Mouse (Mus musculus) right cerebral cortex, postnatal 14 days (tissue): ENCODE results near the gene Sytl1.

Experiments
- DNase-seq: peaks from one replicate; pipeline ENCODE4 v3.0.0; 2022

The Sytl1 gene

GRCm38 (mm10) chr4:133243538-133243937 lies 19.4 kb downstream of the Sytl1 start:
- DNase-seq = no peak

DNA sequence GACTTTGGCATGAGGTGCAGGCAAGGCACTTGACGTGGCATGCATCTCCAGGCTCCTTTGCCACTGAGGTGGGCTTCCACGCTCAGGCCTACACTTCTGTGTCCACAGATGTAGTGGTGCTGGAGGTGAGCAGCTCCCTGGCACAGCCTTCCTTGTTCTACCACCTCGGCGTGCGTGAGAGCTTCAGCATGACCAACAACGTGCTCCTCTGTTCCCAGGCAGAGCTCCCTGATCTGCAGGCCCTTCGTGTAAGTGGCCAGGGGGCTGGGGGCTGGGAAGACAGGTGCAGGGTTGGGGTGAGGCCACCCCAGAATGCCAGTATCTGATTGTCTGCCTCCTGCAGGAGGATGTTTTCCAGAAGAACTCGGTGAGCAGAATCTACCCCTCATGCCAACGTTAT lies 20.2 kb downstream of the Sytl1 start:
- no peak for DNase-seq

DNA sequence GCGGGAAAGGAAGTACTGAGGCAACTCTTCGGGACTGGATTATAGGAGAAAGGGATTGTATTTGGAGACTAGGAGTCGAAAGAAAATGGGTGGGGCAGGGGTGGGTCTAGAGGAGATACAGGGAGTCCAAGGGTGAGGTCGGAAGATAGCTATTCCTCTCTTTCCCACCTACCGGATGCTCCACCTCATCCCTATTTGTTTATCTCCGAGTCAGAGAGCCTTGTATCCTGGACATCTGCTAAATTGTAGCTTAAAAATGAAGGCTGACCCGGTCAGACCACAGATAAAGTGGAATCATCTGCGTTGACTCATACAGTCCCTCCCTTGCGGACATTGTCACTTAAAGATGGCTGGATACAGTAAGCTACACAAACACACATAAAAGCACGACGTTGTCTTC lies 21.0 kb downstream of the Sytl1 start:
- no peak for DNase-seq

DNA sequence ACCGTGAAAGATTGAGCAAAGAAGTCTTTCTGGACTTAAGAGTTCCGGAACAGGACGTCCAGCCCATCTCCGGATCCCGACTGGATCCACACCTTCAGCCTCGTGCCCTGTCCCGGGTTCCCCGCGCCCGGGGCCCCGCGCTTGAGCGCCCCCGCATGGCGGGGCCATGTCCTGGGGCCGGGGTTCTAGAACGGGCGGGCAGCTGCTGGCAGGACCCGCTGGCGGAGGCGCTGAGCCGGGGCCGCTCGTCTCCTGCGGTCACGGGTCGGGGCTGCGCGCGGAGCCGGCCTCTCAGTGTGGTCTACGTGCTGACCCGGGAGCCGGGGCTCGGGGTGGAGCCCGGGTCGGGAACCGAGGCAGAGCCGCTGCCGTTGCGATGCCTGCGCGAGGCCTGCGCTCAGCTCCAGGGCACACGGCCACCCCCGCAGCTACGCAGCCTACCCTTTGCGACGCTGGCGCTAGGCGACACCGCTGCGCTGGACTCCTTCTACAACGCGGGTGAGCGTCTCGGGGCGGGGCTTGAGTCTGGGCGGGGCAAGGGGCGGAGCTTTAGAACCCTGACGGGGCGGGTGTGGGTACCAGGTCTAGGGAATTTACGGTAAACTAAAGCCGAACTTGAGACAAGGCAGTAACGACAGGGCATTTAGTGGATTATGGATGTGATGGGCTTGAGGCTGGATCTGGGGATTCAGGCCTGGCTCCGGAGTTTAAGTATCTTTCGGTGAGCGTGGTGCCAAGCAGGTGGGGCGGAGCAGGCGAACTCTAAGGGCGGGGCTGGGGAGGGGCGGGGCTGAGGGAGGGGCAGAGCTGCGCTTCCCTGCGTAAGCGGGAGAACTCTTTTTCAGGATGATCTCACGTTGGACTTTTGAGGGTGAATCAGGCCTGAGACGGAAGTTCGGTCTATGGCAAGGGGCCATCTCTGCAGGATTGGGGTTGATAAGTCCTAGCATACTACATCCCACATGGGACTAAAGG lies 21.7 kb downstream of the Sytl1 start:
- DNase-seq = peak; percentile 90

DNA sequence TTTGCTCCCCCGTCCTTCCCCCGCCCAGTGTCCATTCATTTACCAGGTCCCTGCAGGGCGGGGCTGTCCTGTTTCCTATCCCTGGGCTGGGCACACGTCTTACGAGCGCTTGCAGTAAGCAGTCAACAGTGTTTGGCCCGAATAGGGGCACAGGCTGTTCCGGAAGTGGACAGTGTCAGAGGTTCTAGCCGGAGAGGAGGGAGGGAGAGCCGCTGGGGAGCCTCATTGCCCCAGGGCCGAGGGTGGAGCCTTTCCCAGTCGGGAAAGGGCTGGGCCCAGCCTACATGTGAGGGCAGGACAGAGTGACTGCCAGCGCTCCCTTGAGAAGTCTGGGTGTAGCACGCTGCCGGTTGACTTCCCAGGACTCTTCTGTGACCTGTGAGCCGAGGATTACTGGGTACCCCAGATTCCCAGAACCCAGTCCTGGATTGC lies 22.4 kb downstream of the Sytl1 start, which contains the start of gene Map3k6:
TSS of gene Map3k6 (plus strand) at position 329 of the 432 bp plus-strand sequence.
- no peak for DNase-seq

DNA sequence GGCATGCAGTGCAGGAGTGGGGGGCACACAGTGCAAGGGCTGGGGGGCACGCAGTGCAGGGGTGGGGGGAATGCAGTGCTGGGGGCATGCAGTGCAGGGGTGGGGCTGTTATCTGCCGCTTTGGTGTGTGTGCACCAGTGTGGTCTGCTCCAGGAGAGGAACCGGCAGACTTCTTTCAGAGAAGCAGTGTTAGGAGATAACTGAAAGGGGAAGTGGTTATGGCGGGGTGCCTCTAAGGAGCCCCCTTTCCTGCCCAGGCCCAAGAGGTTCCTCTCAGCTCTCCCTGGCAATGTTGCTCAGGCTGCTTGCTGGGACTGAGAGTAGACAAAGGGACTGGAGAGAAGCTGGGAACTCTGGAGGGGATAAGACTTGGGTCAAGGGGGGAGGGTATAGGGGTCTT lies 25.0 kb downstream of the Sytl1 start:
- no peak for DNase-seq

- DNase-seq = no peak
These were observed 27.5 kb downstream of the Sytl1 start for GRCm38 (mm10) chr4:133235415-133235814.

- no peak for DNase-seq
These were observed 28.1 kb downstream of the Sytl1 start for GRCm38 (mm10) chr4:133234771-133235170.

DNA sequence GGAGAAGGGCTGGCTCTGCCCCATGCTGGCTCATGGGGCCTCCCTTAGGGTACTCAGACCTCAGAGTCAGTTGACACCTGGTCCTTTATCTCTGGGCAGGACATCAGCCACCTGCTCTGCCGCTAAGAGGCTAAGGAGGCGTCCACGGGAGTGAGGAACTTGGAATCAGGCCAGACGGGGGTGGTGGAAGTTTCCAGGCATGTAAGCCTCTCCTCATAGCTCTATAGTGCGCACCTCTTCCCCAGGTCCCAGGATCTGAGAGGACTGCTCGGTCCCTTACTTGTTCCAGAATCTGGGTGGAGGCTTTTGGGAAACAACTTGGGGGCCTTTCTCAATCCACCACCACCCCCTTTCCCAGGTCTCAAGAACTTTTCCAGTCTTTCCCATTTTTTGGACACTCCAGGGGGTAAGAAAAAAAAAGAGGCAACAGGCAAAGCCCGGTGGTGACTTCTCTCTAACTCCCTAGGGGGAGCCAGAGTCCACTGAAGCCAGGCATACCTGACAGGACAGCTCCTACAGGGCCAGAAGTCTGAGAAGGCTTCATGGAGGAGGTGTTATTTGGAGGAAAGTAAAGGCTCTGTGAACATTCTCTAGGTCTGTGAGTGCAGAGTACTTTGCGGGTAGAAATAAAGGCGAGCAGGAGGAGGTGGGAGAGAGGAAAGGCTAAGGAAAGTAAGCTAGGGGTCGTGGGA lies 29.5 kb downstream of the Sytl1 start:
- DNase-seq = no peak

DNA sequence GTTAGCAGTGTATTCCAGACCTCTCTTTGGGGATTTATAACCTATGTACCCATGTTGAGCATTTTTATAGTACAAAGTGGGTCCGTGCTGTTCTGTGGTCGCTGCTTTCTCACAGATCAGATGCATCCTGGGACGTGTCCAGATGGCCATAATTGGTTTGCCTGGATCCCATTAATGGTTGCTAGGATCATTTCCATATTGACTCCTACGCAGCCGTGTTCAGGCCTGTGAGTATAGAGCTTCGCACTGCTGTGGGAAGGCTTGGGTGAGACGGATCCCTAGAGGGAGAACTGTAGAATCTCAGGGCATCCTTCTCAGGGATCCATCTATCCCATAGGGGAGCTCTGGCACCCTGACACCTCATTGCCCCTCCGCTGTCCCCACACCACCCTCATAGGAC lies 33.3 kb downstream of the Sytl1 start:
- DNase-seq = no peak

DNA sequence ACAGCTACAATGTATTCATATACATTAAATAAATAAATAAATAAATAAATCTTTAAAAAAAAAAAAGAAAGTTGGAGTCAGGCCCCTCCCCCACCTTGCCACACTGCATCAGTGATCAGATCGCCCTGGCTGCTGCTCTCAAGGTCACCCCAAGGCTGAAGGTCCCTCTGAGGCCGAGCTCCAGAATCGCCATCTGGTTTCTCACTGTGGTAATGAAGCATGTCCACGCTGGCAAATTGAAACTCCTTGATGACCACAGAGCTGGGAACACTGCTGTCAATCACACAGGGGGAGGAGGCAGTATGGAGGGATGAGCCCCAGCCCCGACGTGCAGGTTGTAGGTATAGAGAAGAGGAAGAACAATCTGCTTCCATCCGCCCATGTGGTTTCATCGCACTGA lies 35.3 kb downstream of the Sytl1 start:
- no peak for DNase-seq

DNA sequence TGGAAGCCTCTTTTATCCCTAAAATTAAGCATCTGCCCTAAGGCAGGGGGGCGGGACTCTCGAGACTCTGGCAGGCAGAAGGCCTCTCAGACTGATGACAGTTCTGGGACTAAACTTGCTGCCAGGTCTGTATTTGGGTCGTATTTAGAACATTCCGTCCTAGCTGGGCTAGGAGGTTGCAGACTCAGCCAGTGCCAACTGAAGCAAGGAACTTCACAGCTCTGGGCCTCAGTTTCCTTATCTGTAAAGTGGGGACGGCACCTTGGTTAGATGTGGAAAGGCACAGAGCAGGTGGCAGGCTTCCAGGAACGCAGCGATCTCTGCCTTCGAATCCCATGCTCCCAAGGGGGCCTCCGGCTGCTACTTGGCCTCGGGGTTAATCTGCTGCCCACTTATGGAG lies 36.8 kb downstream of the Sytl1 start:
- no peak for DNase-seq

GRCm38 (mm10) chr4:133223875-133224274 lies 39.0 kb downstream of the Sytl1 start:
- no peak for DNase-seq

- DNase-seq = no peak
These were observed 41.2 kb downstream of the Sytl1 start for GRCm38 (mm10) chr4:133221701-133222100.

- no peak for DNase-seq
These were observed 42.3 kb downstream of the Sytl1 start for GRCm38 (mm10) chr4:133220656-133221055.

DNA sequence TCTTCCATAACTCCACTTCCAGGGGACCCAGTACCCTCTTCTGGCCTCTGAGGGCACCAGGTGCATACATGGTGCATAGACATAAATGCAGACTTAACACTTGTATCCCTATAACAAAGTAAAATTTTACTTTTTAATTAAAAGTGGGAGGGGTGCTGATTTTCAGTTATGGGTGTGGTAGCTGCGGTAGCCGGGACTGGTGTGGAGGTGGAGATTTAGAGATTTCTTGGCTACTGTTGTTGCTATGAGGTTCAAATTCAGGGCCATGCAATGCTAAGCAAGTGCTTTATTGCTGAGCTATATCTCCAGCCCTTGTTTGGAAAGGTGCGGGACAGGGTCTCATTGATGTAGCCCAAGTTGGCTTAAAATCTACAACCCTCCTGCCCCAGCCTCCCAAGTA lies 44.2 kb downstream of the Sytl1 start:
- DNase-seq = no peak

- peak; percentile 72 for DNase-seq
These were observed 45.3 kb downstream of the Sytl1 start for GRCm38 (mm10) chr4:133217641-133218040.

DNA sequence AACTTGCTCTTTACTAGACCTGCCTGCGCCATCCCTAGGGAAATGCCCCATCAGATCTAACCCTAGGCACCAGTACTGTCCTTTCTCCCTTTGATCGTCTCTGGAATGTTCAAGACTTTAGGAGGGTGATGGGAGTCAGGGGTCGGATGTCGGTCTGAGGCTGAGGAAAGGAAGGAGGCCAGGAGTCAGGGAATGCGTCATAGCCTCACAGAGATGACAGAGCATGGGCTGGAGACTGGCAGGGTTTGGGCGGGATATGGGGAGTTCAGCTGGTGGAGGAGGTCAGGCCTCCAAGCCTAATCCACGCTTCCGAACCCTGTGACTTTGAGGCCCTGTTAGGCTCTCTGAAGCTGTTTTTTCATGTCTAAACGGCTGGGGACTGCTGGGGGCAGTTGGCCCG lies 49.3 kb downstream of the Sytl1 start:
- no peak for DNase-seq

- DNase-seq = no peak
These were observed 49.7 kb downstream of the Sytl1 start for GRCm38 (mm10) chr4:133213268-133213590.

DNA sequence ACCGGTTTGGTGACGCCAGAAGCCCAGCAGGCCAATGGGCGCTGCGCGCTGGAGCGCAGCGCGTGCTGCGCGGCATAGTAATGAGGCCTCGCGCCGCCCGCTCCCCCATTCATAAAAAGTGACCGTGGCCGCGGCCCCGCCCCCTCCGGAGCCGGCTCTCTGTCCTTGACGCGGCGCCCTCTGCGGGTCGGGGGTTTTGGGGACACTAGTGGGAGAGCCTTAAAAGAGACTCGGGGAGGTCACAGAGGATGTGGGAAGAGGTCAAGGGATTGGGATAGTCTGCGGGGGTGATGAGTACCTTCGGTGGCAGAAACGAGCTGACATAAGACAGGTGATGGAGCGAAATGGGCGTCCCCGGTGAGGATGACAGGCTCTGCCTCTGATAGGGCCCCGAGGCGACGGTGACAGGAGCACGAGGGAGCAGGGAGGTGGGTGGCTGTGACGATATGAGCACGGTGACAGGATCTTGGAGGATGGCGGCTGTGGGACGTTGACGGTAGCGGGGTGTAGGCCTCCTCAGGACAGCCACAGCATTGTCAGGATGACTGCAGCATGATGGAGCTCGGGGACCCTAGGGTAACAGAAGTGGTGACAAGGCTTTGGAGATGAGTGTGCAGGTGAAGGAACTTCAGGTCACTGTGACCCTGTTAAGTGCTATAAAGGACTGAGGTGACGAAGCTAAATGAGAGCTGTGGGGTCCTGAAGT lies 50.2 kb downstream of the Sytl1 start:
- peak; percentile 80 for DNase-seq

DNA sequence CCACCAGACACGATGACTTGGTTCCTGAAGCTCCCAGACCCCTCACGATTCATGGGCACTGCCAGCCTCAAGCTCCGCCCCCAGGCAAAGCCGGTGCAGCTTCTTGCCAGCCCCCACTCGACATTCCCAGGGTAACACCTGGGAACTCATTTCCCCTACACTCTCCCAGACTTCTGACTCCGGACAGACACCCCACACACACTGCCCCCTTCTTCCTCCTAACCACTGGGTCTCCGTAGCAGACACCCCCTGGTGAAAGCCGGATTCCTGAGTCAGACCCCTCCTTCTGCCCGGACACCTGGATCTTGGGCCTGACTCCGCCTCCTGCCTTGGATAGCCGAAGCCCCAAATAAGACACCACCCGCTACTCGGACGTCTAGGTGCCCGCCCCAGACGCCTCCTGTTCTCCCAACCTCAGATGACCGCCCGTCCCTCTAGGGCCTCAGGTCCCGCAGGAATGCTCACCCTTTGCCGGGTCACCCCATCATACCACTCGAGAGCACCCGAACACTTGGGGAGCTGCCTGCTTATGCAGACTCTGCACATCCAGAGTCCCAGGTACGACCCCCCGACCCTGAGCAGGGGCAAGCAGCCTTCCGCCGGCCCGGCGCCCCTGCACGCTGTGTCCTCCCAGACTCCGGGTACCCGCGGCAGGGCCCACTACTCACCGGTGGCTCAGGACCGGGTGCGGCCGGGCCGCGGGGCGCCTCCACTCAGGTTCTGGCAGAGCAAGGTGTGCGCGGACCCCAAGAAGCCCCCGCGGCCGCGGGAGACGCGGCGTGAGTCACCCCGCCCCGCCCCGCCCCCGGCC lies 51.0 kb downstream of the Sytl1 start, which contains the start of the genes Cd164l2 and Gpr3:
TSS of gene Cd164l2 (plus strand) at position 381 of the 811 bp plus-strand sequence.
TSS of gene Gpr3 (minus strand) at position 786 of the 811 bp plus-strand sequence.
- DNase-seq = no peak

DNA sequence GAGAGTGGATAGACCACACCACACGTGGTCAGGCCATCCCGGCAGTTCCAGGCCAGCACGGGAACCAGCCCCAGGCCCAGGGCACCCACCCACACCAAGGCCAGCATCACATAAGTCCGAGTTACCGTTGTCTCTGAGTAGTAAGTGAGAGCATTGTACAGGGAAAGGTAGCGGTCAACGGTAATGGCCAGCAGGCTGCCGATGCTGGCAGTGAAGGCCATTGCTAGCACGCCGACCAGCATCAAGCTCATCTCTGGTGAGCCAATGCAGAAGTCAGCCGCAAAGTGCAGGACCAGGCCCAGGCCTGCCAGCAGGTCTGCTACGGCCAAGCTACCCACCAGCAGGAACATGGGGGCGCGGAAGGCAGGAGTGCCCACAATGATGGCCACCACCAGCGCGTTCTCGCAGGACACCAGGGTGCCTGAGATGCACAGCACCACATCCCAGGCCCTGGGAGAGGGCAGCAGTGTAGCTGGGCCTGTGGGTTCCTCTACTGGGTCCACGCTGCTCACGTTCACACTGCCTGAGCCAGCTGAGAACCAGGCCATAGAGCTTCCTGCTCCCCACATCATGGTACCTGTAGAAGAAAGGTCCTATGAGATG lies 52.0 kb downstream of the Sytl1 start:
- DNase-seq = no peak
